Mouse (Mus musculus): ENCODE results near the gene Agtrap. TPM values are rescaled to one million over a fixed set of nuclear protein-coding genes. Genes with fewer than 3 reads are reported as not detected.
A peak's percentile ranks its signal among the peaks of the same experiment; 100 is the strongest.
"Not testable (repeated sequence)": the region's sequence is repeated elsewhere in the genome, so short reads cannot be mapped to it uniquely, and the experiment has no call there.

Gene Agtrap
- total and polyA plus RNA-seq, 2 experiments from 2014 or later = 7.6 to 9.9 TPM

- Histone ChIP-seq H3K27me3 (ENCODE audit: insufficient read depth, low read length) (no peaks in the 10 kb centered on the region), H3K9ac (replicated peaks; ENCODE audit: low read length) (no peak overlapping the region), H3K4me3 (ENCODE audit: low read length) (no peak overlapping the region), H3K9me3 (ENCODE audit: low read length) (no peaks in the 10 kb centered on the region), H3K27ac (peak overlapping the region; percentile 51; the same call in 1 of the 2 replicates), H3K4me2 (ENCODE audit: low read depth, low read length) (no peak overlapping the region), H3K36me3 (ENCODE audit: insufficient read depth, low read length) (peaks cover 63% of the 10 kb centered on the region), H3K4me1 (ENCODE audit: insufficient read depth, low read length) (no peaks in the 10 kb centered on the region)
- TF ChIP-seq CTCF (IDR thresholded peaks at IDR 0.05; ENCODE audit: low read depth) = no peak
- WGBS = 81% methylated on average over 12 of the region's 12 CpGs
- ATAC-seq (no peak), DNase-seq (ENCODE audit: low spot score) (no peak)
Observed at GRCm38 (mm10) chr4:148053417-148053920, 34.4 kb downstream of the Agtrap start.

GRCm38 (mm10) chr4:148052976-148053375 lies 34.9 kb downstream of the Agtrap start:
- peaks cover 64% of the 10 kb centered on the region for H3K36me3 ChIP-seq (ENCODE audit: insufficient read depth, low read length)

GRCm38 (mm10) chr4:148051886-148052285 lies 35.9 kb downstream of the Agtrap start:
- Histone ChIP-seq H3K27ac (no peak overlapping the region), H3K27me3 (ENCODE audit: insufficient read depth, low read length) (no peaks in the 10 kb centered on the region), H3K4me3 (ENCODE audit: low read length) (no peak overlapping the region), H3K4me2 (ENCODE audit: low read depth, low read length) (no peak overlapping the region), H3K4me1 (ENCODE audit: insufficient read depth, low read length) (no peaks in the 10 kb centered on the region), H3K9me3 (ENCODE audit: low read length) (no peaks in the 10 kb centered on the region), H3K36me3 (ENCODE audit: insufficient read depth, low read length) (peaks cover 58% of the 10 kb centered on the region), H3K9ac (replicated peaks; ENCODE audit: low read length) (no peak overlapping the region)
- 93% methylated on average over 11 of the region's 11 CpGs for WGBS
- TF ChIP-seq CTCF (IDR thresholded peaks at IDR 0.05; ENCODE audit: low read depth) = no peak
- ATAC-seq (no peak), DNase-seq (ENCODE audit: low spot score) (no peak)

More at GRCm38 (mm10) chr4:148052976-148053375, 34.9 kb downstream of the Agtrap start:
- H3K27ac ChIP-seq = no peak overlapping the region
- WGBS = 68% methylated on average over 2 of the region's 2 CpGs
- TF ChIP-seq CTCF (IDR thresholded peaks at IDR 0.05; ENCODE audit: low read depth) = no peak
- no peaks in the 10 kb centered on the region for H3K9me3 ChIP-seq (ENCODE audit: low read length)
- H3K4me2 ChIP-seq (ENCODE audit: low read depth, low read length) = no peak overlapping the region
- ATAC-seq (no peak), DNase-seq (ENCODE audit: low spot score) (no peak)
- no peaks in the 10 kb centered on the region for H3K4me1 ChIP-seq (ENCODE audit: insufficient read depth, low read length)
- no peak overlapping the region for H3K9ac ChIP-seq (replicated peaks; ENCODE audit: low read length)
- H3K4me3 ChIP-seq (ENCODE audit: low read length) = no peak overlapping the region
- no peaks in the 10 kb centered on the region for H3K27me3 ChIP-seq (ENCODE audit: insufficient read depth, low read length)

- no peak overlapping the region for H3K9ac ChIP-seq (replicated peaks; ENCODE audit: low read length)
- ATAC-seq (no peak), DNase-seq (ENCODE audit: low spot score) (no peak)
- H3K27me3 ChIP-seq (ENCODE audit: insufficient read depth, low read length) = no peaks in the 10 kb centered on the region
- H3K9me3 ChIP-seq (ENCODE audit: low read length) = no peaks in the 10 kb centered on the region
- no peak overlapping the region for H3K4me2 ChIP-seq (ENCODE audit: low read depth, low read length)
- TF ChIP-seq CTCF (IDR thresholded peaks at IDR 0.05; ENCODE audit: low read depth) = no peak
- H3K4me3 ChIP-seq (ENCODE audit: low read length) = no peak overlapping the region
- no peak overlapping the region for H3K27ac ChIP-seq
- H3K4me1 ChIP-seq (ENCODE audit: insufficient read depth, low read length) = no peaks in the 10 kb centered on the region
- WGBS = 87% methylated on average over 13 of the region's 13 CpGs
- H3K36me3 ChIP-seq (ENCODE audit: insufficient read depth, low read length) = peaks cover 56% of the 10 kb centered on the region
Observed at GRCm38 (mm10) chr4:148051046-148051776, 36.6 kb downstream of the Agtrap start.

- not testable (repeated sequence) for H3K4me3 ChIP-seq (ENCODE audit: low read length); H3K9me3 ChIP-seq (ENCODE audit: low read length); H3K27ac ChIP-seq; H3K4me2 ChIP-seq (ENCODE audit: low read depth, low read length); H3K9ac ChIP-seq (replicated peaks; ENCODE audit: low read length); H3K27me3 ChIP-seq (ENCODE audit: insufficient read depth, low read length); DNase-seq (ENCODE audit: low spot score); ATAC-seq; H3K4me1 ChIP-seq (ENCODE audit: insufficient read depth, low read length)
- WGBS = 95% methylated on average over 3 of the region's 3 CpGs
- peaks cover 49% of the 10 kb centered on the region for H3K36me3 ChIP-seq (ENCODE audit: insufficient read depth, low read length)
Observed at GRCm38 (mm10) chr4:148050396-148050914, 37.4 kb downstream of the Agtrap start.

GRCm38 (mm10) chr4:148046450-148047031 lies 41.3 kb downstream of the Agtrap start:
- TF ChIP-seq CTCF (IDR thresholded peaks at IDR 0.05; ENCODE audit: low read depth) = no peak
- Histone ChIP-seq H3K4me3 (ENCODE audit: low read length) (no peak overlapping the region), H3K36me3 (ENCODE audit: insufficient read depth, low read length) (peaks cover 27% of the 10 kb centered on the region; the same call in 1 of the 2 replicates), H3K27ac (no peak overlapping the region), H3K27me3 (ENCODE audit: insufficient read depth, low read length) (no peaks in the 10 kb centered on the region), H3K9ac (replicated peaks; ENCODE audit: low read length) (no peak overlapping the region), H3K9me3 (ENCODE audit: low read length) (no peaks in the 10 kb centered on the region), H3K4me2 (ENCODE audit: low read depth, low read length) (no peak overlapping the region), H3K4me1 (ENCODE audit: insufficient read depth, low read length) (no peaks in the 10 kb centered on the region)
- 69% methylated on average over 4 of the region's 4 CpGs for WGBS
- ATAC-seq (no peak), DNase-seq (ENCODE audit: low spot score) (no peak)

Measured in hindbrain, postnatal 0 days (tissue).